Mouse (Mus musculus): ENCODE measurements around the gene Gm21970. TPM values are rescaled to one million over a fixed set of nuclear protein-coding genes. Genes with fewer than 3 reads are reported as not detected.
A peak's percentile ranks its signal among the peaks of the same experiment; 100 is the strongest.

Gm21970 gene
- polyA plus RNA-seq, 1 experiment, result not detected

DNA sequence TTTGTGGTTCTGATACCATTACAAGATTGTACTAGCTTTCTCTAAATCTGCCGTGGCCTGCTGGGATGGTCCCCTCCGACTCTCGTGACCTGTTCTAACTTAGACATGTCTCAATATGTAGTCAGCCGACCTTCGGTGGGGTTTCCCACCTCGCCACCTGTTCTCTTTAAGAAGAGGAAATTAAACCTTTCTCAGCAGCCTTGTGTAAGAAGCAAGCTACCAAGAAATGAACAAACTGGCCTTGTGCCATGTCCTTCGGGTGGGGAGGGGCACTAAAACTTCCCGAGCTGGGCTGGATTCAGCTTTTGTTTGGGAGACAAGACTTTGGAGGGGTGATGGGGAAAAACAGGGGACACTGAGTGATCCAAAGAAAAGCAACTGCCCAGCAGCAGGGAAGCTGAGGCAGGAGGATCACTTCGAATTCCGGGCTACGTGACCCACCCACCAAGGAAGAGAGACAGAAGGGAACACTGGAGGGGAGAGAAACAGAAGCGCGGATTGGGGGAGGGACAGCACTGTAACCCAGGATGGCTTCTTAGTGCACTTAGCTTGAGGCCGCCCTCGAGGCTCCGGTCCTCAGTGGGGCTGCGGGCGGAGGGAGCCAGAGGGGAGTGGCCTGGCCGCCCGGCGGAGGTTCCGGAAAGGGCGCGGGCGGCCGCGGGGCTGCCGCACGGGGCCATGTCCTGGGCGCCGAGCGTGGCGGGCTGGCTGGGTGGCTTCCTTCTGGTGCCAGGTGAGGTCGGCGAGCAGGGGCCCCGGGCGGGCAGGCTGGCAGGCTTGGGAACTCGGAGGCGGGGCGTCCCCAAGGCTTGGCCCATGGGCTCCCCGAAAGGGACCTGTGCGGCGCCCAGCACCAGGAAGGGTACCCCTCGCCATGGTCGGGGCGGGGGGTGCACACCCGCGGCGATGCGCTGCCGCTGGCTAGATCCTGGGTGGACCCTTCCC, 14.4 kb downstream of the Gm21970 start, which contains the start of gene Il10rb:
Gene Il10rb, plus strand, starts transcription at position 525 of the 945 bp plus-strand sequence.
- peak within 1 kb of the TSS; percentile 9 for H3ac ChIP-seq (ENCODE audit: control insufficient read depth, insufficient read length)
- no peaks in the 10 kb centered on the region for H3K27me3 ChIP-seq (ENCODE audit: control insufficient read depth, insufficient read depth, insufficient read length)
- peak within 1 kb of the TSS; percentile 85 for H3K4me2 ChIP-seq (ENCODE audit: low read depth)
- peak within 1 kb of the TSS; percentile 60 for H3K4me3 ChIP-seq
- H3K79me2 ChIP-seq (ENCODE audit: control insufficient read depth, insufficient read depth), result no peaks in the 10 kb centered on the region
- TF ChIP-seq MYOG (IDR thresholded peaks at IDR 0.05; ENCODE audit: control insufficient read depth in 1 of 3, insufficient read depth in 1 of 3, insufficient read length in 2 of 3, low read depth in 2 of 3) (no peak), POLR2A (IDR thresholded peaks at IDR 0.05; ENCODE audit: insufficient read length, low read depth) (peak; percentile 87), MYOD1 (IDR thresholded peaks at IDR 0.05; ENCODE audit: control insufficient read depth in 1 of 3, insufficient read length in 2 of 3, low read depth in 2 of 3) (no peak), E2F4 (IDR thresholded peaks at IDR 0.05; ENCODE audit: insufficient read depth) (no peak), POLR2AphosphoS2 (IDR thresholded peaks at IDR 0.05; ENCODE audit: insufficient read length, low read depth) (peak; percentile 43), CEBPB (IDR thresholded peaks at IDR 0.05; ENCODE audit: insufficient read depth, poor library complexity, severe bottlenecking) (no peak), TCF3 (IDR thresholded peaks at IDR 0.05; ENCODE audit: insufficient read length, low read depth) (no peak)
- no peaks in the 10 kb centered on the region for H3K36me3 ChIP-seq (ENCODE audit: control insufficient read depth, insufficient read depth)

DNA sequence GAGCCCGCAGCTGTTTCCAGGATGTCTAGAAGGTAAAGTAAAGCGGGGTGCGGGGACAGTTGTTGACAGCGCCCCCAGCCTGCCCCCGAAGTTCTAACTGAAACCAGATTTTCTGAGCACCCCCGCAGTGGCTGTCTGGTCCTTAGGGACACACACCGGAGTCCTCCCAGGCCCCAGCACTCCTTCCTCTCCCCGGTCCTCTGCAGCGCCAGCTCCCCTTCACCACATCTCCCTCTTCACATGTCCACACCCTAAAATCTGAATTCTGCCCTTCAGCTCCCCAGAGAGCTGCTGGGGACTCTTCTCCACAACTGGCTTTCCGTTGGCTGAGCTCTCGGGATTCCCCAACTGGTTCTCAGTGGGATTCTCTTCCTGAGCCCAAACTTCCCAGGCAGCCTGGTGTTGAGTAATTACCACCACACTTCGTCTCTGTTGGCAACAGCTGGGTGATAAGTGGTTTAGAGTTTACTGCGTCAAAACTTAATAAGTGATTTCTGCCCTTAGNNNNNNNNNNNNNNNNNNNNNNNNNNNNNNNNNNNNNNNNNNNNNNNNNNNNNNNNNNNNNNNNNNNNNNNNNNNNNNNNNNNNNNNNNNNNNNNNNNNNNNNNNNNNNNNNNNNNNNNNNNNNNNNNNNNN, 15.2 kb downstream of the Gm21970 start:
- no peaks in the 10 kb centered on the region for H3K27me3 ChIP-seq (ENCODE audit: control insufficient read depth, insufficient read depth, insufficient read length)
- H3K36me3 ChIP-seq (ENCODE audit: control insufficient read depth, insufficient read depth), result no peaks in the 10 kb centered on the region
- TF ChIP-seq MYOD1 (IDR thresholded peaks at IDR 0.05; ENCODE audit: control insufficient read depth in 1 of 3, insufficient read length in 2 of 3, low read depth in 2 of 3) (peak in 1 of 3 experiments; percentile 15), MYOG (IDR thresholded peaks at IDR 0.05; ENCODE audit: control insufficient read depth in 1 of 3, insufficient read depth in 1 of 3, insufficient read length in 2 of 3, low read depth in 2 of 3) (no peak), CEBPB (IDR thresholded peaks at IDR 0.05; ENCODE audit: insufficient read depth, poor library complexity, severe bottlenecking) (peak; percentile 61)
- H3K79me2 ChIP-seq (ENCODE audit: control insufficient read depth, insufficient read depth), result no peaks in the 10 kb centered on the region
- peak overlapping the region; percentile 60 for H3K4me3 ChIP-seq
- H3ac ChIP-seq (ENCODE audit: control insufficient read depth, insufficient read length), result peak overlapping the region; percentile 9
- peak overlapping the region; percentile 85 for H3K4me2 ChIP-seq (ENCODE audit: low read depth)

DNA sequence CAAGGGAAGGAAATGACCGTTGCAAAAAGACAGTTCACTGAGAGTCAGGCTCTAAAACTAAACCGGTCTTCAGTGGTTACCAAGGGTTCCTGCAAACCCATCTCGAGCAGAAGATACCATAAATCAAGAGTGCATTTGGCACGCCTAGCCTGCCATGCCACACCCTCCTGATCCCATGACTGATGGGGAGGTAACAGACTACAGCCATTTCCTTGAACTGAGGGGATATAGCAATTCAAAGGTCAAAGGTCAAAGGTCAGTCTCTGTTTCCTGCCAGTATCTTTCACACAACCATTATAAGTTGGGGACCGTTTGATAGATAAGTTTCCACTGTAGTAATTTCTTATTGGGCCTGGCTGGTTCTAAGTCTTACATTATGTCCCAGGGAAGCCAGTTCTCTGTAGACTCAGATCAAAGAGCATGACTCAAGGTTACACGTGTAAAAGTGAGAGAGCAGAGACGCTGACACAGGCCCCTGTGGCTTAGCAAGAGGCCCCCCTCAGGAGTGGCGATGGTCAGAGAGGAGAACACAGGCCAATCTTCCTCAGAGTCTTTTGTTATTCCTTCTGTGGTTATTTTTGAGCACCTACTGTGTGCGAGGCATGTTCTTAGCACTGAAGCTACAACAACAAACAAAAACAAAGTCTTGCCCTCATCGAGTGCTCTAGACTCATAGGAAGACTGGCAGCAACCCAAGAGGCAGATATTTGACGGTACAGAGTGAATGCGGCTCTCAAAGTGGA, 21.8 kb downstream of the Gm21970 start:
- TF ChIP-seq SRF (IDR thresholded peaks at IDR 0.05; ENCODE audit: control insufficient read depth, insufficient read length, low read depth), result no peak
- no peak for TF ChIP-seq TCF12 (IDR thresholded peaks at IDR 0.05; ENCODE audit: insufficient read depth, poor library complexity, severe bottlenecking)
- TF ChIP-seq POLR2AphosphoS2 (IDR thresholded peaks at IDR 0.05; ENCODE audit: insufficient read length, low read depth), result no peak
- TF ChIP-seq E2F4 (IDR thresholded peaks at IDR 0.05; ENCODE audit: insufficient read depth), result no peak
- no peak for TF ChIP-seq TCF3 (IDR thresholded peaks at IDR 0.05; ENCODE audit: insufficient read length, low read depth)
- no peak for TF ChIP-seq USF1 (IDR thresholded peaks at IDR 0.05; ENCODE audit: low read depth)
- no peak for TF ChIP-seq CEBPB (IDR thresholded peaks at IDR 0.05; ENCODE audit: insufficient read depth, poor library complexity, severe bottlenecking)
- TF ChIP-seq MYOG (IDR thresholded peaks at IDR 0.05; ENCODE audit: control insufficient read depth in 1 of 3, insufficient read depth in 1 of 3, insufficient read length in 2 of 3, low read depth in 2 of 3), result no peak
- no peak for TF ChIP-seq POLR2A (IDR thresholded peaks at IDR 0.05; ENCODE audit: insufficient read length, low read depth)
- TF ChIP-seq REST (IDR thresholded peaks at IDR 0.05; ENCODE audit: insufficient read depth, insufficient read length), result no peak
- no peak for TF ChIP-seq MAX (IDR thresholded peaks at IDR 0.05; ENCODE audit: low read depth)
- TF ChIP-seq MYOD1 (IDR thresholded peaks at IDR 0.05; ENCODE audit: control insufficient read depth in 1 of 3, insufficient read length in 2 of 3, low read depth in 2 of 3), result no peak
- H3K4me3 ChIP-seq, result no peak overlapping the region
- no peaks in the 10 kb centered on the region for H3K79me2 ChIP-seq (ENCODE audit: control insufficient read depth, insufficient read depth)
- peaks cover 14% of the 10 kb centered on the region for H3K36me3 ChIP-seq (ENCODE audit: control insufficient read depth, insufficient read depth)
- H3K27me3 ChIP-seq (ENCODE audit: control insufficient read depth, insufficient read depth, insufficient read length), result no peaks in the 10 kb centered on the region
- H3K4me2 ChIP-seq (ENCODE audit: low read depth), result no peak overlapping the region
- no peak overlapping the region for H3ac ChIP-seq (ENCODE audit: control insufficient read depth, insufficient read length)

DNA sequence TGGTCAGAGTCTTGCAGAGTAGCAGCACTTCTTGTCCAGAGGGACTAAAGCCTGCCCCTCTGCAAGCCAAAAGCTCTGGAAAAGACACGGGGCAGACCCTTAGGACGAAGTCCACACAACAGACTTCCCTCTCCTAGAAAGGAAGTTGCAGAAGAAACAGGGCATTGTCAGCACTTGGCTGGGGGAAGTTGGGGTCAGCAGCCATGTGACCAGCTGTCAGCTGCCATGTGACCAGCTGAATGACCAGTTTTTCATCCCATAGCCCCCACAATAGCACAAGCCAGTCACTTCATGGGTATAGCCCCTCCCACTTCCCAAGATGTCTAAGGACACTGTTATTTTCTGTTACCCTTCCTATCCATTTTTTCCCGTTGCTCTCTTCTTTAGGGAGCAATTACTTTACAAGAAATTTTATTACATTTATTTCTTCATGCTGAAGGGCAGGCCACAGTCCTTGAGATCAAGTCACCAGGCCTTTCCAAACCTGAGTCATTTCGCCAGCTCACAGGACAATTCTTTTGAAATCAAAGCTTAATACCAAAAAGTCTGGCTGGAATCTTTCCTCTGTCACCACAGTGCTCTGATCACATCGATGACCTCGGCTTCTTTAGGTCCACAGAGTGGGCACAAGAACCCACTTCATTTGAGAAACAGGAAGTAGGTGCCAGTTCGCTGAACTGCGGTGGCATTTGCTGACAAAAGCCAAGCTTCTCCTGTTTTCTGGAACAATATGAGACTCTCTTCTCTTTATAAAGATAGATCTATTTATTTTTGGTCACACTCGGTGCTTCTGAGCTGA, 24.1 kb downstream of the Gm21970 start:
- TF ChIP-seq SRF (IDR thresholded peaks at IDR 0.05; ENCODE audit: control insufficient read depth, insufficient read length, low read depth) (no peak), USF1 (IDR thresholded peaks at IDR 0.05; ENCODE audit: low read depth) (no peak), MYOD1 (IDR thresholded peaks at IDR 0.05; ENCODE audit: control insufficient read depth in 1 of 3, insufficient read length in 2 of 3, low read depth in 2 of 3) (no peak), E2F4 (IDR thresholded peaks at IDR 0.05; ENCODE audit: insufficient read depth) (no peak), TCF3 (IDR thresholded peaks at IDR 0.05; ENCODE audit: insufficient read length, low read depth) (no peak), POLR2A (IDR thresholded peaks at IDR 0.05; ENCODE audit: insufficient read length, low read depth) (no peak), MAX (IDR thresholded peaks at IDR 0.05; ENCODE audit: low read depth) (no peak), REST (IDR thresholded peaks at IDR 0.05; ENCODE audit: insufficient read depth, insufficient read length) (no peak), POLR2AphosphoS2 (IDR thresholded peaks at IDR 0.05; ENCODE audit: insufficient read length, low read depth) (no peak)
- Histone ChIP-seq H3K79me2 (ENCODE audit: control insufficient read depth, insufficient read depth) (no peaks in the 10 kb centered on the region), H3ac (ENCODE audit: control insufficient read depth, insufficient read length) (no peak overlapping the region), H3K36me3 (ENCODE audit: control insufficient read depth, insufficient read depth) (peaks cover 19% of the 10 kb centered on the region), H3K4me2 (ENCODE audit: low read depth) (no peak overlapping the region), H3K4me3 (no peak overlapping the region), H3K27me3 (ENCODE audit: control insufficient read depth, insufficient read depth, insufficient read length) (no peaks in the 10 kb centered on the region)
